In genomic region chr5:65096082-65096481, GRCm38 (mm10) we compare ENCODE assay signal across 19 mouse cellular contexts. TPM values are rescaled to one million over a fixed set of nuclear protein-coding genes. Genes with fewer than 3 reads are reported as not detected.
"Had no signal": no experiment of that assay in that cellular context is flagged by ENCODE, and none has a peak within 500 bp of the region (broad histone marks: within the 10 kb centered on the region; RNA-seq: fewer than 3 reads in every experiment).

No protein-coding gene starts in this region.

- H3K4me3 ChIP-seq: liver, embryonic 13.5 days; liver, embryonic 15.5 days; lung, embryonic 15.5 days; megakaryocyte, embryonic 14.5 days; midbrain, embryonic 13.5 days; midbrain, embryonic 15.5 days; neural tube, embryonic 13.5 days; neural tube, embryonic 15.5 days had no signal

- H3K9ac ChIP-seq: liver, embryonic 13.5 days; liver, embryonic 15.5 days; lung, embryonic 15.5 days; midbrain, embryonic 13.5 days; midbrain, embryonic 15.5 days; neural tube, embryonic 13.5 days; neural tube, embryonic 15.5 days had no signal

- H3K27me3 ChIP-seq: liver, embryonic 13.5 days; liver, embryonic 15.5 days; lung, embryonic 15.5 days; midbrain, embryonic 13.5 days; midbrain, embryonic 15.5 days; neural tube, embryonic 13.5 days; neural tube, embryonic 15.5 days had no signal

- H3K4me1 ChIP-seq: midbrain, embryonic 13.5 days; midbrain, embryonic 15.5 days; neural tube, embryonic 15.5 days had no signal

- DNase-seq: liver, embryonic 13.5 days; lung, adult 2 months; lung, postnatal 14 days; retina, postnatal 1 day; right cerebral cortex, adult 18-20 months; spleen, adult 18-20 months; thymus, adult 18-20 months; thymus, postnatal 14 days; thymus, postnatal 36 days had no signal

- H3K4me2 ChIP-seq: liver, embryonic 13.5 days; liver, embryonic 15.5 days; lung, embryonic 15.5 days; midbrain, embryonic 11.5 days; midbrain, embryonic 13.5 days; midbrain, embryonic 15.5 days; neural tube, embryonic 13.5 days; neural tube, embryonic 15.5 days had no signal

- H3K27ac ChIP-seq: liver, embryonic 13.5 days; liver, embryonic 15.5 days; lung, embryonic 15.5 days; macrophage; midbrain, embryonic 13.5 days; midbrain, embryonic 15.5 days; neural tube, embryonic 13.5 days; neural tube, embryonic 15.5 days had no signal

- H3K36me3 ChIP-seq: liver, embryonic 13.5 days; liver, embryonic 15.5 days; lung, embryonic 15.5 days; midbrain, embryonic 13.5 days; midbrain, embryonic 15.5 days; neural tube, embryonic 13.5 days; neural tube, embryonic 15.5 days had no signal

- ATAC-seq: midbrain, embryonic 13.5 days; midbrain, embryonic 15.5 days had no signal

- H3K9me3 ChIP-seq: liver, embryonic 13.5 days; liver, embryonic 15.5 days; lung, embryonic 15.5 days; megakaryocyte, embryonic 14.5 days; midbrain, embryonic 13.5 days; midbrain, embryonic 15.5 days; neural tube, embryonic 13.5 days; neural tube, embryonic 15.5 days had no signal

RNA-seq across cellular contexts. Expression of gene Tmem156, which starts 4.2 kb away (rescaled TPM):
- total RNA-seq: midbrain, postnatal 0 days had no signal
- polyA plus RNA-seq: midbrain, embryonic 11.5 days; midbrain, embryonic 13.5 days; neural tube, embryonic 13.5 days; neural tube, embryonic 15.5 days had no signal
